Mouse (Mus musculus): ENCODE results near the gene Lrrc49.

- TF ChIP-seq CTCF (IDR thresholded peaks at IDR 0.05; ENCODE audit: borderline replicate concordance, control insufficient read depth, extremely low read depth, insufficient read depth, low read length, poor library complexity) (no peak), POLR2A (IDR thresholded peaks at IDR 0.05; ENCODE audit: control insufficient read depth, extremely low read depth, insufficient read depth, low read length, poor library complexity) (no peak)
Measured at GRCm38 (mm10) chr9:60612260-60612659, 75.7 kb downstream of the Lrrc49 start.

All from thymus, adult 2 months (tissue).